Mouse (Mus musculus) kidney, embryonic 15.5 days (tissue): ENCODE data around the gene St6galnac4. TPM values are rescaled to one million over a fixed set of nuclear protein-coding genes. Genes with fewer than 3 reads are reported as not detected.
A peak's percentile ranks its signal among the peaks of the same experiment; 100 is the strongest.

ENCODE experiments used
- ATAC-seq: fragments of 200-750 bp; cut with Nextera tagmentation; replicated peaks from 2 replicates; pipeline ENCODE4 v1.8.0; 2017; ENCODE audit warnings: moderate TSS enrichment; ENCODE audit not compliant: low FRiP score
- H3K27ac ChIP-seq: fragments of 300-500 bp; sonication (generic); 2 replicates; pipeline ENCODE4 v1.5.1; 2015; ENCODE audit warnings: mild to moderate bottlenecking, inconsistent platforms
- H3K27me3 ChIP-seq: fragments of 300-500 bp; sonication (generic); 2 replicates; pipeline ENCODE4 v1.6.1; 2015; ENCODE audit warnings: inconsistent platforms
- H3K36me3 ChIP-seq: fragments of 300-500 bp; sonication (generic); 2 replicates; pipeline ENCODE4 v1.6.1; 2015; ENCODE audit warnings: inconsistent platforms
- H3K4me1 ChIP-seq: fragments of 300-500 bp; sonication (generic); 2 replicates; pipeline ENCODE4 v1.6.1; 2015; ENCODE audit warnings: inconsistent platforms
- H3K4me2 ChIP-seq: fragments of 300-500 bp; sonication (generic); 2 replicates; pipeline ENCODE4 v1.6.1; 2015; ENCODE audit warnings: moderate library complexity, mild to moderate bottlenecking, inconsistent platforms
- H3K4me3 ChIP-seq: fragments of 300-500 bp; sonication (generic); replicated peaks from 2 replicates; pipeline ENCODE4 v1.5.1; 2015; ENCODE audit warnings: mild to moderate bottlenecking, inconsistent platforms
- H3K9ac ChIP-seq: fragments of 300-500 bp; sonication (generic); 2 replicates; pipeline ENCODE4 v1.6.1; 2015; ENCODE audit warnings: mild to moderate bottlenecking, inconsistent platforms
- H3K9me3 ChIP-seq: fragments of 300-500 bp; sonication (generic); replicated peaks from 2 replicates; pipeline ENCODE4 v1.6.1; 2016; ENCODE audit warnings: inconsistent platforms
- WGBS: fragments of 180-500 bp; shearing (Covaris S2); methylation state at CpG from one replicate; pipeline ENCODE4 v1.1.7; 2015; ENCODE audit warnings: mixed read lengths; 5-methylcytosine and 5-hydroxymethylcytosine counted together
- polyA plus RNA-seq: library from polyadenylated mRNA; unstranded; fragments of >200 nt; fragmentation: Nextera tagmentation; extraction: Ambion mirVana; gene quantifications from 2 replicates; pipeline ENCODE4 v1.2.1, GENCODE M21; 2015

Gene St6galnac4
- polyA plus RNA-seq, 1 experiment from 2014 or later: 22.3 TPM

GRCm38 (mm10) chr2:32574497-32574896 lies 12.4 kb upstream of the St6galnac4 start, which contains the start of gene Pip5kl1:
Pip5kl1 (plus strand) TSS chr2:32574797.
- peaks cover 33% of the 10 kb centered on the region for H3K27me3 ChIP-seq
- H3K36me3 ChIP-seq: peaks cover 11% of the 10 kb centered on the region
- WGBS: 82% methylated on average over 6 of the region's 6 CpGs
- no peaks in the 10 kb centered on the region for H3K9me3 ChIP-seq
- H3K9ac ChIP-seq: peak within 1 kb of the TSS; percentile 48
- no peak within 1 kb of the TSS for H3K27ac ChIP-seq
- peaks cover 24% of the 10 kb centered on the region for H3K4me1 ChIP-seq
- peak within 1 kb of the TSS; percentile 47 for H3K4me3 ChIP-seq
- peak within 1 kb of the TSS; percentile 95 for H3K4me2 ChIP-seq
- ATAC-seq: no peak

DNA sequence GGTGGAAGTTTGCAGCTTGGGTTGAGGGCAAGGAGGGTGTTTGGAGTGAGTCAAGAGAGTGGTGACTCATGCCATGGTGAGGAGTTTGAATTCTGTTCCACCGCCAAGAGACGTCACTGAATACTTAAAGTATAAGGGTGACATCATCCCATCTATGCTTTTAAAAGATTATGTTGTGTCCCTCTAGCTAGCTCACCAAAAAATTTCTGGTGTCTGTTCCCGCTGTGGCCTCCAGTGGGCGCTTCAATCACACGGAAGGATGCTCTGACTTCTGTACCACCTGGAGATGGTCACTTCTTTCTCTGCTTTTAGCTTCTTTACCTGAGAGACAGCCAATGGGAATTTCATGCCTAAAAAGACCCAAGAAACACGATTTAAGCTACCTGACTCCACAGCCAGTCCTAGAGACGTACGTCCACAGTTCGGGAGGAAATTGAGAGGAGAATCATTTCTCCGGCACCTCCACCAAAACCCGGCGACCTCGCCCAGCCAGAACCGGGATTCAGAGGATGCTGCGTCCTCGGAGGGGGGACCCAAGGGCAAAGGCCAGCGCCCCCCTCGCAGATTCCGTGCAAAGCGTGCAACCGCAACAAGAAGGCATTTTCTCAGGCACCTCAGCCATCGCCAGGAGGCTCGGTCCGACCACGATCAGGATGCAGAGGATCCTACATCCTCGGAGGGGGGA lies 11.9 kb upstream of the St6galnac4 start:
- under 1% methylated on average over 26 of the region's 26 CpGs for WGBS
- Histone ChIP-seq H3K36me3 (peaks cover 10% of the 10 kb centered on the region), H3K9ac (peak overlapping the region; percentile 48), H3K9me3 (no peaks in the 10 kb centered on the region), H3K27ac (no peak overlapping the region), H3K4me1 (peaks cover 24% of the 10 kb centered on the region), H3K27me3 (peaks cover 38% of the 10 kb centered on the region), H3K4me2 (peak overlapping the region; percentile 95), H3K4me3 (peak overlapping the region; percentile 47)
- no peak for ATAC-seq

GRCm38 (mm10) chr2:32575586-32576160 lies 11.2 kb upstream of the St6galnac4 start, which contains the start of gene 9430097D07Rik:
9430097D07Rik (minus strand) TSS chr2:32575684.
- Histone ChIP-seq H3K4me1 (peaks cover 24% of the 10 kb centered on the region), H3K4me3 (peak within 1 kb of the TSS; percentile 47), H3K4me2 (peak within 1 kb of the TSS; percentile 95), H3K9me3 (no peaks in the 10 kb centered on the region), H3K27me3 (peaks cover 40% of the 10 kb centered on the region), H3K36me3 (peaks cover 10% of the 10 kb centered on the region), H3K27ac (no peak within 1 kb of the TSS), H3K9ac (peak within 1 kb of the TSS; percentile 48)
- peak; percentile 50 for ATAC-seq
- whole genome bisulfite sequencing: 8% methylated on average over 28 of the region's 28 CpGs

- Histone ChIP-seq H3K4me2 (no peak overlapping the region), H3K36me3 (peaks cover 10% of the 10 kb centered on the region), H3K27ac (no peak overlapping the region), H3K4me1 (peaks cover 19% of the 10 kb centered on the region), H3K9me3 (no peaks in the 10 kb centered on the region), H3K4me3 (no peak overlapping the region), H3K27me3 (peaks cover 46% of the 10 kb centered on the region), H3K9ac (no peak overlapping the region)
- WGBS: 89% methylated on average over 9 of the region's 9 CpGs
- ATAC-seq: no peak
Measured at GRCm38 (mm10) chr2:32576532-32576931, 10.4 kb upstream of the St6galnac4 start.

DNA sequence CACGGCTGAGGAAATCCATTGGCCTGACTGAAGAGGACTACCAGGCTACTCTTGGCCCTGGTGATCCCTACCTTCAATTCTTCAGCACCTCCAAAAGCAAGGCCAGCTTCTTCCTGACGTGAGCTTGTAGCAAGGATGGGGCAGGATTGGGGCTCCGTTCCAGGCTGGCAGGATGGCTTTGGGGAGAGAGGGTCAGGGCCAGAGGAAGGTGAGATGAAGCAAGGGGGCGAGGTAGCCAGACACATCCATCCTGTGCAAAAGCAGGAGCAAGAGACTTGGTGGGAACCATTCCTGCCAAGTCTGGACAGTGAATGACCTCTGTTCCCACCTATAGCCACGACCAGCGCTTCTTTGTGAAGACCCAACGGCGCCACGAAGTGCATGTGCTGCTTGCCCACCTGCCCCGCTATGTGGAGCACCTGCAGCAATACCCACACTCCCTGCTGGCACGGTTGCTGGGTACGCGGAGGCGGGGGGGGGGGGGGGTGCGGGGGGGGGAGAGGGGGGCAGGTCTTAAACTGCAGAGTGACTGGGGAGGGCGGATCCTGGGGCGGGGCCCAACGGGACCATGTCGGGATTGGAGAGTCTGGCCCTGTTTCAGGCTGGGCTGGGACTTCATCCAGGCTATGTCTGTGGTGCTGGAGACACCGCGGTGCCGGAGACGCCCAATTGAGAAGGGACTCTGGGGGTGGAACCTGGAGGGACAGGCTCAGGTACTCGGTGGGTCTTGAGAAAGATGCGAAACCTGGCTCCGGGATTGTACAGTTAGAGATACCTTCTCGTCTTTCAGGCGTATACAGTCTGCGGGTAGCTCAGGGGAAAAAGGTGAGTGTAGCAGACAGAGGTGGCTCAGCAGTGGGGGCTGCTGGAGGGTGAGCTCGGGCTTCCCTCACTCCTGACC lies 8.5 kb upstream of the St6galnac4 start:
- peaks cover 53% of the 10 kb centered on the region for H3K27me3 ChIP-seq
- 37% methylated on average over 25 of the region's 30 CpGs for WGBS

DNA sequence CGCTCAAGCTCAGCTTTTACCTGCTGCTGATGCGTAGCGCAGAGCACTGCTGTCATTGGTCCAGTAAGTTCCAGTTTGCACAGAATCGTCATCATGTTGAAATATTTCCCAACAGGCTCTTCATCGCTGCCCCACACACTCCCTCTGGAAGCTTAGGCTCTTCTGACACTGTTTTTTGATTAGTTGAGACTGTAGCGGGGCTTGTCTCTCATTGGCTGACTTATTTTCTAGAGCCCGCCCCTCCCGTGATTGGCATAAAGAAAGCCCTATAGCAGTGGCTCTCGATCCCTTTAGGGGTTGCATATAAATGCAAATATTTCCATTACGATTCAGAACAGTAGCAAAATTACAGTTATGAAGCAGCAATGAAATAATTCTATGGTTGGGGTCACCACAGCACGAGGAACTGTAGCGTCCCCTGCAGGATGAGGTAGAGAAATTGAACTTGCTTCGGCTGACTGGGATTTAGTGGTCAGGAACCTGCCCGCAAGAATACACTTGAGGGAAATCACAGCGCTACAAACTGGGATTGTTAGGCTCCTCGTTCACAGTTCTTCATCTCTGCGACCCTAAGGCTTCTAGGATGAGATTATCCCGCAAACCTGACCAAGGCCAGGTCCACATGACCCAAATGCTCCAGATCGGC lies 5.3 kb upstream of the St6galnac4 start:
- peaks cover 44% of the 10 kb centered on the region for H3K27me3 ChIP-seq
- 34% methylated on average over 19 of the region's 19 CpGs for WGBS
- peaks cover 10% of the 10 kb centered on the region for H3K4me1 ChIP-seq
- H3K9ac ChIP-seq: no peak overlapping the region
- no peaks in the 10 kb centered on the region for H3K36me3 ChIP-seq
- ATAC-seq: 0 out of 2 replicates have a peak, but pooled peaks have one; percentile 9
- peak overlapping the region; percentile 35 for H3K4me3 ChIP-seq
- no peaks in the 10 kb centered on the region for H3K9me3 ChIP-seq
- no peak overlapping the region for H3K27ac ChIP-seq
- peak overlapping the region; percentile 50 for H3K4me2 ChIP-seq

More for the DNA sequence above, 8.5 kb upstream of the St6galnac4 start:
- H3K9me3 ChIP-seq: no peaks in the 10 kb centered on the region
- ATAC-seq: no peak
- H3K9ac ChIP-seq: no peak overlapping the region
- H3K4me3 ChIP-seq: no peak overlapping the region
- no peak overlapping the region for H3K4me2 ChIP-seq
- no peak overlapping the region for H3K27ac ChIP-seq
- H3K4me1 ChIP-seq: peaks cover 17% of the 10 kb centered on the region
- peaks cover 3% of the 10 kb centered on the region for H3K36me3 ChIP-seq

DNA sequence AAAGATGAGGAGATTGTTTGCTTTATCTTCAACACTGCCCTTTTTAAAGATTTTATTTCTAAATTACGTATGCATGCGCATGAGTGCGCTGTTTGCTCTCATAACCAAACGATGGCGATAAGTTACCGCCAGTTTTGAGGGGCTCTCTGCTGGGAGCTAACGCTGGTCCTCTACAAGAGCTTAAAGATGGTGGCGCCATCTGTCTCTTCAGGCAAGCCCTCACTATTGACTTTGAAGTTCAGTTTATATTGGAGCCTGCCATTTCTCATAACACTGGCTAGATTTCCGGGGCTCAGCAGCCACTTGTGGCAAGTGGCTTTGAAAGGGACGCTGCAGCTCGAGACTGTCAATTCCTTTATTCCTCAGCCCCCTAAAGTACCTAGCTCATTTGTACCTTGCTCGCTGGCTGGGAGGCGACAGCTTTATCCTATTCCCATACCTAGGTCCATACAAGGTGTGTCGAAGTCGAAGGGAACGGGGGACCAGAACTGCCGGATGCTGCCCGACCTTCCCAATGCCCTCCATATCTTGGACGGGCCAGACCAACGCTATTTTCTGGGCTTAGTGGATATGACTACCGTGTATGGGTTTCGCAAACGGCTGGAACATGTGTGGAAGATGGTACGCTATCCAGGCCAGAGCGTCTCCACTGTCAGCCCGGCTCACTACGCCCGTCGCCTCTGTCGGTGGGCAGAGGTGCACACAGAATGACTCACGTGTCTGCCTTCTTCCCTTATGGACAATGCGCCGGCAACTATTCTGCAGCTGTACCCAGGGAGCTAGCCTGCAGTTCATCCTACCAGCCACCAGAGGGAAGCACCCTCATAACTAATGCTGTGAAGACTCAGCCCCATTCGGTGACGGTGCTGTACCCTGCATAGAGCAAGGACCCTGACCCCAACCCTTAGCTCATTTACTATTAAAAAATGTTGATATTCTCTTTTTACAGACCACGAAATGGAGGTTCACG lies 3.8 kb upstream of the St6galnac4 start:
- H3K4me2 ChIP-seq: peak overlapping the region; percentile 63
- no peaks in the 10 kb centered on the region for H3K36me3 ChIP-seq
- peak overlapping the region; percentile 31 for H3K4me3 ChIP-seq
- H3K27ac ChIP-seq: no peak overlapping the region
- peaks cover 34% of the 10 kb centered on the region for H3K27me3 ChIP-seq
- peak; percentile 59; the same call in 1 of the 2 replicates for ATAC-seq
- H3K4me1 ChIP-seq: peaks cover 26% of the 10 kb centered on the region
- peak overlapping the region; percentile 5; the same call in 1 of the 2 replicates for H3K9ac ChIP-seq
- 16% methylated on average over 37 of the region's 37 CpGs for WGBS
- H3K9me3 ChIP-seq: no peaks in the 10 kb centered on the region

GRCm38 (mm10) chr2:32585149-32585714 lies 1.7 kb upstream of the St6galnac4 start:
- no peaks in the 10 kb centered on the region for H3K9me3 ChIP-seq
- no peak overlapping the region for H3K27ac ChIP-seq
- no peaks in the 10 kb centered on the region for H3K36me3 ChIP-seq
- WGBS: 85% methylated on average over 7 of the region's 7 CpGs
- peaks cover 47% of the 10 kb centered on the region for H3K4me1 ChIP-seq
- no peak overlapping the region for H3K4me2 ChIP-seq
- no peak overlapping the region for H3K9ac ChIP-seq
- ATAC-seq: no peak
- H3K27me3 ChIP-seq: peaks cover 13% of the 10 kb centered on the region
- no peak overlapping the region for H3K4me3 ChIP-seq

DNA sequence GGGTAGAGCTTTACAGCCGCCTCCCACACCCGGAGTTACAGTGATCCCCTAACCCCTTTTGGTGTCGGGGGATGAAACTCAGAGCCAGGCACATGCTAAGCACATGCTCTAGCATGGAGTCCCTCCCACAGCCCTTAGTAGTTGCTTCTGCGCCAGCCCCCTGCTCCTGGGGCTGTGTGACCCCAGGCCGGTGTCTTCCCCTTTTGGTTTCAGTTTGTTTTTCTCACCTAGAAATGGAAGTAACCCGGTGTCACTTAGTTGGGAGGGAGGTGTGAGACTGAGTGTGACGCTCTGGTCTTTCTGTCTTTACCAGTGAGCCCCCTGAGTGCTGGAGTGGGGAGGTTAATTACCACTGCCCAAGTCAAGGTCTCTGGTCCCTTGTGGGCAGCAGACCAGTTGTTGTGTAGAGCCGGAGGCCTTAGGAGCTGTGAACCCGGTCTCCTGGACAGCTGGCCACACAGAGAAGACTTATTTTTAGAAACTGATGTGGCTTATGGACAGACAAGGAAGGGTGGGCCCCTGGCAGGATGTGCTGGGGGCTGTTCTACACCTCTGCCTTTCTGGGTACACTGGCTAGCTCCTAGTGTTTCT lies 931 bp downstream of the St6galnac4 start:
- 0 out of 2 replicates have a peak overlapping the region, but pooled peaks have one; percentile 14 for H3K27ac ChIP-seq
- peak overlapping the region; percentile 63 for H3K4me3 ChIP-seq
- peaks cover 50% of the 10 kb centered on the region for H3K4me1 ChIP-seq
- peaks cover 5% of the 10 kb centered on the region; the same call in 1 of the 2 replicates for H3K27me3 ChIP-seq
- no peaks in the 10 kb centered on the region for H3K9me3 ChIP-seq
- peak overlapping the region; percentile 57 for H3K9ac ChIP-seq
- H3K36me3 ChIP-seq: no peaks in the 10 kb centered on the region
- WGBS: 20% methylated on average over 9 of the region's 9 CpGs
- ATAC-seq: no peak
- H3K4me2 ChIP-seq: peak overlapping the region; percentile 81

DNA sequence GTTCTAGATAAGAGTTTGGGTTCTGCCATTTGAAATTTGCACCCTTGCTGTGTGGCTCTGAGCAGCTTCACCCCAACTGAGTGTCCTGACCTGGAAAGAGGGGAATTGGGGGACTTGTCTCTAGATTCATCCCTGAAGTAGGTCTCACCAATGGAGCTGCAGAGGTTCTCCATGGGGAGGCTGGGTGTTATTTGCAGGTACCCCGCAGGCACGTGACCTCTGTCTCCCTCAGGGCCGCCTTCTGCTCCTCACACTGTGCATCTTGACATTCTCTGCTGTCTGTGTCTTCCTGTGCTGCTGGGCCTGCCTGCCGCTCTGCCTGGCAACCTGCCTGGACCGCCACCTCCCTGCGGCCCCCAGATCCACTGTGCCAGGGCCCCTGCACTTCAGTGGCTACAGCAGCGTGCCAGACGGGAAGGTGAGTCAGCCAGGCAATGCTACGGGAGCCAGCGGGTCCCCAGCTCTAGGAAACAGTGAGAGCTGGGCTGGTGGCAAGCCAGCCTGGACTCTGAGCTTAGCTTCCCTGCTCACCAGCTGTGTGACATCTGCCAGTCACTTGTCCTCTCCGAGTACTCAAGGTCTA lies 2.4 kb downstream of the St6galnac4 start:
- Histone ChIP-seq H3K27me3 (no peaks in the 10 kb centered on the region), H3K4me2 (no peak overlapping the region), H3K9ac (no peak overlapping the region), H3K36me3 (peaks cover 5% of the 10 kb centered on the region), H3K9me3 (no peaks in the 10 kb centered on the region), H3K4me3 (no peak overlapping the region), H3K4me1 (peaks cover 44% of the 10 kb centered on the region), H3K27ac (no peak overlapping the region)
- ATAC-seq: no peak
- 75% methylated on average over 11 of the region's 11 CpGs for WGBS
